Mouse (Mus musculus): Measurements from ENCODE around the gene Evx2. TPM values are rescaled to one million over a fixed set of nuclear protein-coding genes. Genes with fewer than 3 reads are reported as not detected.
A peak's percentile ranks its signal among the peaks of the same experiment; 100 is the strongest.

Gene Evx2
- polyA plus RNA-seq, 1 experiment from 2014 or later = not detected

- no peak for ATAC-seq (ENCODE audit: borderline replicate concordance, extremely low read depth, low FRiP score, low TSS enrichment)
- Histone ChIP-seq H3K4me1 (peaks cover 20% of the 10 kb centered on the region), H3K27ac (no peak overlapping the region), H3K9me3 (no peaks in the 10 kb centered on the region), H3K27me3 (peaks cover 91% of the 10 kb centered on the region), H3K9ac (no peak overlapping the region), H3K4me2 (peak overlapping the region; percentile 54), H3K36me3 (no peaks in the 10 kb centered on the region), H3K4me3 (peak overlapping the region; percentile 35)
- WGBS = 0% methylated on average over 6 of the region's 47 CpGs
Measured at GRCm38 (mm10) chr2:74655420-74655781, 4.0 kb downstream of the Evx2 start.

DNA sequence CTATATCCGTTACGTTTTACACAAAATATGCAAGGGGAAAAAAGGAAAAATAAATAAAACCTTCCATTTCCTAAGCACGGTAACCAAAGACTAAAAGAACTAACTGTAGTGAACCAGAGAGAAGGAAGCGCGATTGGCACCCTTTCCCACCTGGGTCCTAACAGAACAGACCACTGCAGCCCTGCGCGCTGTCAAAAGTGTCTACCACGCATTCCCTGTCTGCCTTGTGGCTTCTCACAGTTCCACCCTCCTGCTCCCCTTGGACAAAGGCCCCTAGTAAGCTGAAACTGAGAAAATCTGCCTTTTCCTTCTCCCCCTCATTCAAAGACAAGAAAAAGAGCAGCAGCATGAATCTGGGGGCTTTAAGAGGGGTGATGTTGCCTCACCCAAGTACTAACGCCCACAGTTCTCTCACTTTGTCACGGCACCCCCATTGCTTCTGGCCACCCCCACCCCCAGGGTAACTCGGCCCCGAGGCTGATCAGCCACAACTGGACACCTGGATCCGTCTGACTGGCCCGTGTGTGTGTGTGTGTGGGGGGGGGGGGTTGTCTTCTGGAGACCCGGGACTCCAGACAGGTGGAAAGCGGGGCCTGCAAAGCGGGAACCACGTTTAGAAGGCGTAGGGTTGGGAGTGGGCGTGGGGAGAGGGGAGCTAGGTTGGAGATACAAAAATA lies 4.5 kb downstream of the Evx2 start:
- Histone ChIP-seq H3K27ac (no peak overlapping the region), H3K27me3 (peaks cover 91% of the 10 kb centered on the region), H3K4me1 (peaks cover 20% of the 10 kb centered on the region), H3K9me3 (no peaks in the 10 kb centered on the region), H3K9ac (no peak overlapping the region), H3K4me3 (no peak overlapping the region), H3K4me2 (no peak overlapping the region), H3K36me3 (no peaks in the 10 kb centered on the region)
- WGBS = 3% methylated on average over 20 of the region's 20 CpGs
- no peak; the same call in 1 of the 2 replicates for ATAC-seq (ENCODE audit: borderline replicate concordance, extremely low read depth, low FRiP score, low TSS enrichment)

DNA sequence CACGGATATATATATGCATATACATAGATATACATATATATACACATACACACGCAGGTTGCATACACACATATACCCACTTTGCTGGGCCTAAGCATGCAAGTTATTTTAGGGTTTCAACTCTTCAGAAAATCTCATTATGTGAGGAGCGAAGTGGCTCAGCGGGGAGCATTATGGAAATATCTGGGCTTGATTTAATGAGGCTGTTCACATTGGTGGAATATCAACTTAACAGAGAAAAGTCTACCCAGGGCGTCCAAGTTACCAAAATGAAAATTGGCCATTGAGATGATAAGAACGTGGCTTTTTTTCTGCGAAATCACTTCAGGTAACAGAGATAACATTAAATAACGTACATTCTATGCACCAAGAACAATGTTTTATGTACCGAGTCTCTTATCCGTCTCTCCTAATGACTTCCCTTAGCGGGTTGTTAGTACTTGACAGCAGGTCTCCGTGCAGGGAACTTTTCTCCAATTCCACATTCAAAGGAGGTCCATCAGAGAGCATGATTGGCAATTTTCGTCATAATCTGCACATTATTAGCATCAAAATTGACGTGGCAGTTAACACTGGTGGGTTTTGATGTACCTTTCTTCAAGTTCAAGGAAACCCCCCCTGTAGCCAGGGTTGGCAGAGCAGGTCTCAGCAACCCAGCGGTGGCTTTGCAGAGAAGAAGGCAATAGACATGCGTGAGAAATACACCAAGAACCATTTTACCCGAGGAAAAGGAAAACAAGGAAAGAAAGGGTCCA lies 5.4 kb downstream of the Evx2 start:
- H3K36me3 ChIP-seq = no peaks in the 10 kb centered on the region
- peaks cover 18% of the 10 kb centered on the region for H3K4me1 ChIP-seq
- H3K27ac ChIP-seq = no peak overlapping the region
- peaks cover 91% of the 10 kb centered on the region for H3K27me3 ChIP-seq
- H3K4me3 ChIP-seq = no peak overlapping the region
- 15% methylated on average over 17 of the region's 17 CpGs for WGBS
- no peak overlapping the region for H3K9ac ChIP-seq
- no peak for ATAC-seq (ENCODE audit: borderline replicate concordance, extremely low read depth, low FRiP score, low TSS enrichment)
- no peak overlapping the region for H3K4me2 ChIP-seq
- no peaks in the 10 kb centered on the region for H3K9me3 ChIP-seq

GRCm38 (mm10) chr2:74652996-74653340 lies 6.4 kb downstream of the Evx2 start:
- H3K4me3 ChIP-seq = no peak overlapping the region
- H3K27me3 ChIP-seq = peaks cover 92% of the 10 kb centered on the region
- H3K4me1 ChIP-seq = peaks cover 16% of the 10 kb centered on the region
- no peaks in the 10 kb centered on the region for H3K36me3 ChIP-seq
- WGBS = 32% methylated on average over 2 of the region's 2 CpGs
- no peak overlapping the region for H3K9ac ChIP-seq
- no peaks in the 10 kb centered on the region for H3K9me3 ChIP-seq
- H3K4me2 ChIP-seq = no peak overlapping the region
- ATAC-seq (ENCODE audit: borderline replicate concordance, extremely low read depth, low FRiP score, low TSS enrichment) = no peak
- no peak overlapping the region for H3K27ac ChIP-seq

GRCm38 (mm10) chr2:74647082-74647864 lies 12.1 kb downstream of the Evx2 start:
- WGBS = 15% methylated on average over 7 of the region's 7 CpGs
- no peak for ATAC-seq (ENCODE audit: borderline replicate concordance, extremely low read depth, low FRiP score, low TSS enrichment)

DNA sequence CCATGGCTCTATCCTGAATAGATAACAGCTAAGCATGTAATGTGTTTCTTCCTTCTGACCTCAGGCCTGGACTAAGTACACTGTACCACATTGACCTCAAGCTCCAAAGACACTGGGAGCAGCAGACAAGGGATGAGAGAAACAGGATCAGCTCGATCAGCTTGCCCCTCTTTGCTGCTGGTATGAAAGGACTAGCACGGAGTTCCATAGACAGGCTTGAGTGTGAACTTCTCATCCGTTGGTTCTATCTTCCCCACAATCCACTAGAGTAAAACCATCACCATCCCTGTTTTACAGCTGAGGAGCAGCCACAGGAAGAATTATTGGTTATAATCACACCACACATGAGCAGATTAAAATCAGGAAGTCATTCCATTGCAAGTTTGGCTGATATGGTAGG lies 13.7 kb downstream of the Evx2 start:
- Histone ChIP-seq H3K27ac (no peak overlapping the region), H3K27me3 (peaks cover 68% of the 10 kb centered on the region), H3K9me3 (no peaks in the 10 kb centered on the region), H3K36me3 (no peaks in the 10 kb centered on the region), H3K4me2 (no peak overlapping the region), H3K9ac (no peak overlapping the region), H3K4me1 (no peaks in the 10 kb centered on the region), H3K4me3 (no peak overlapping the region)
- 79% methylated on average over 3 of the region's 3 CpGs for WGBS
- ATAC-seq (ENCODE audit: borderline replicate concordance, extremely low read depth, low FRiP score, low TSS enrichment) = no peak

More at GRCm38 (mm10) chr2:74647082-74647864, 12.1 kb downstream of the Evx2 start:
- no peaks in the 10 kb centered on the region for H3K9me3 ChIP-seq
- H3K4me2 ChIP-seq = no peak overlapping the region
- no peak overlapping the region for H3K4me3 ChIP-seq
- no peak overlapping the region for H3K27ac ChIP-seq
- no peak overlapping the region for H3K9ac ChIP-seq
- no peaks in the 10 kb centered on the region for H3K4me1 ChIP-seq
- no peaks in the 10 kb centered on the region for H3K36me3 ChIP-seq
- peaks cover 85% of the 10 kb centered on the region for H3K27me3 ChIP-seq

GRCm38 (mm10) chr2:74642431-74642830 lies 16.9 kb downstream of the Evx2 start:
- H3K4me2 ChIP-seq = no peak overlapping the region
- 71% methylated on average over 5 of the region's 5 CpGs for WGBS
- no peaks in the 10 kb centered on the region for H3K9me3 ChIP-seq
- H3K36me3 ChIP-seq = no peaks in the 10 kb centered on the region
- no peak for ATAC-seq (ENCODE audit: borderline replicate concordance, extremely low read depth, low FRiP score, low TSS enrichment)
- H3K4me1 ChIP-seq = no peaks in the 10 kb centered on the region
- H3K27ac ChIP-seq = no peak overlapping the region
- peaks cover 36% of the 10 kb centered on the region for H3K27me3 ChIP-seq
- no peak overlapping the region for H3K9ac ChIP-seq
- H3K4me3 ChIP-seq = no peak overlapping the region

DNA sequence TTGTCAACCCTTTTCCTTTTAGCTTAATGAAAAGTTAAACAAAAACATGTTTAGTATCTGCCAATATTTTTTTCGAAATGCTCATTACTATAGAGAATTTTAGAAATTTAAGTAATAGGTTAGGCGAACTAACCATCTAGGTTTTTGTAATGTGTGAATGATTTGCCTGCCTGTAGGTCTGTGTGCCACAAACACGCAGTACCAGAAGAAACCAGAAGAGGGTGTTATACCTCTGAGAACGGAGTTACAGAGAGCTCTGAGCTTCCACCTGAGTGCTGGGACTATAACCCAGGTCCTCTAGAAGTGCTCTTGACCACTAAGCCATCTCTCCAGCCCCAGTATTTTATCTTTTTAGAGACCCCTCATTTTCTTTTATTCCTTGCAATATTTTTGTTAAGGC lies 23.9 kb downstream of the Evx2 start:
- no peak overlapping the region for H3K9ac ChIP-seq
- no peaks in the 10 kb centered on the region for H3K4me1 ChIP-seq
- no peak overlapping the region for H3K4me3 ChIP-seq
- H3K4me2 ChIP-seq = no peak overlapping the region
- no peaks in the 10 kb centered on the region for H3K27me3 ChIP-seq
- ATAC-seq (ENCODE audit: borderline replicate concordance, extremely low read depth, low FRiP score, low TSS enrichment) = no peak
- no peak overlapping the region for H3K27ac ChIP-seq
- no peaks in the 10 kb centered on the region for H3K36me3 ChIP-seq
- 64% methylated on average over 4 of the region's 4 CpGs for WGBS
- no peaks in the 10 kb centered on the region for H3K9me3 ChIP-seq

- no peaks in the 10 kb centered on the region for H3K36me3 ChIP-seq
- H3K9me3 ChIP-seq = no peaks in the 10 kb centered on the region
- no peak for ATAC-seq (ENCODE audit: borderline replicate concordance, extremely low read depth, low FRiP score, low TSS enrichment)
- no peak overlapping the region for H3K4me3 ChIP-seq
- H3K9ac ChIP-seq = no peak overlapping the region
- H3K4me2 ChIP-seq = no peak overlapping the region
- H3K4me1 ChIP-seq = no peaks in the 10 kb centered on the region
- WGBS = 77% methylated on average over 10 of the region's 10 CpGs
- no peaks in the 10 kb centered on the region for H3K27me3 ChIP-seq
- no peak overlapping the region for H3K27ac ChIP-seq
Measured at GRCm38 (mm10) chr2:74620368-74620767, 39.0 kb downstream of the Evx2 start.

DNA sequence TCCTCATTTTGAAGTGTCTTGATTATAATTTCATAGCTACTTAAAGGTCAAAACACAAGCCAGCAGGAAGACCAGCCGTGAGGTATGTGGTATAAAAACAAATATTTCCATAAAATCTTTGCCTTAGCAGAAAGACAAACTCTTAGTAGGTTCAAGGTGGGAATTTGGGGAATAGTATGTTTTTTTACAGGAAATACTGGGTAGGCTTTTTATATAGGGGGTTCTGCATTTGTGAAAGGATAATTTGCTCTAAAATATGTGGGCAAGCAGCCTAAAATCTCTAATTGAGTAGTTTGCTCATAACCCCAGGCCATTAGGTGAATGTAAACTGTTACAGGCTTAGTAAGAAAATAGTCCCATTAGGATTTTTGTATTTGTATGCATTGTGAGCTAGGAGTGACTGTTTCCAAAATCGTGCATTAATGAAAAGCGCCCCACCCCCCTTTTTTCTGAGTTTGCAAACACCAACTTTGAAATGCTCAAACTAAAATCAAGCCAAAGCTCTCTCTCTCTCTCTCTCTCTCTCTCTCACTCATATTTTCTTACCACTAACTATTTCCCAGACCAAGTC lies 39.6 kb downstream of the Evx2 start:
- no peak overlapping the region for H3K9ac ChIP-seq
- 68% methylated on average over 3 of the region's 3 CpGs for WGBS
- no peak overlapping the region for H3K4me2 ChIP-seq
- no peaks in the 10 kb centered on the region for H3K4me1 ChIP-seq
- no peaks in the 10 kb centered on the region for H3K27me3 ChIP-seq
- no peak overlapping the region for H3K27ac ChIP-seq
- H3K9me3 ChIP-seq = no peaks in the 10 kb centered on the region
- no peak overlapping the region for H3K4me3 ChIP-seq
- no peaks in the 10 kb centered on the region for H3K36me3 ChIP-seq
- no peak for ATAC-seq (ENCODE audit: borderline replicate concordance, extremely low read depth, low FRiP score, low TSS enrichment)

DNA sequence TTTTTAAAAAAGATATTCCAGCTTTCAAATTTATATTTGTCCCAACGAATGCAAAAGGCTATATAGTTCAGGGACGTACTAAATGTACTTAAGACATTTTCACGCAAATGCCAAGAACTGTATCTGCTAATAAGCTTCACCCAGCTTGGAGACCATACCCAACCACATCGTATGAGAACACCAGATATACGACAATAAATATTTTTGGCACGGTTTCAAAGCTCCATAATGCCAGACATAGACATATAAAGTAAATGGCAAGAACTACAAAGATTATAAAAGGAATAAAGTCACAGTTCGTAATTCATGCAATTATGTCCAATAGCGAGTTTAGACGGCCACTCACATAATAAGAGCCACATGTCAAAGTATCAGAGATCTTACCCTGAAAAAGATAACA lies 41.7 kb downstream of the Evx2 start:
- WGBS = 53% methylated on average over 9 of the region's 9 CpGs
- Histone ChIP-seq H3K36me3 (no peaks in the 10 kb centered on the region), H3K9me3 (no peaks in the 10 kb centered on the region), H3K9ac (no peak overlapping the region), H3K4me2 (no peak overlapping the region), H3K4me3 (no peak overlapping the region), H3K4me1 (no peaks in the 10 kb centered on the region), H3K27ac (no peak overlapping the region), H3K27me3 (no peaks in the 10 kb centered on the region)
- ATAC-seq (ENCODE audit: borderline replicate concordance, extremely low read depth, low FRiP score, low TSS enrichment) = no peak

GRCm38 (mm10) chr2:74611406-74611805 lies 48.0 kb downstream of the Evx2 start:
- Histone ChIP-seq H3K4me1 (no peaks in the 10 kb centered on the region), H3K9ac (no peak overlapping the region), H3K4me2 (no peak overlapping the region), H3K27me3 (no peaks in the 10 kb centered on the region), H3K9me3 (no peaks in the 10 kb centered on the region), H3K36me3 (no peaks in the 10 kb centered on the region), H3K27ac (no peak overlapping the region), H3K4me3 (no peak overlapping the region)
- no peak for ATAC-seq (ENCODE audit: borderline replicate concordance, extremely low read depth, low FRiP score, low TSS enrichment)
- WGBS = 82% methylated on average over 4 of the region's 4 CpGs

All from lung, embryonic 15.5 days (tissue).